Mouse (Mus musculus): ENCODE results near the gene Rrp9. TPM values are rescaled to one million over a fixed set of nuclear protein-coding genes. Genes with fewer than 3 reads are reported as not detected.

Rrp9 gene
- polyA plus RNA-seq, 1 experiment from 2014 or later: 41.3 TPM

- H3K9ac ChIP-seq (ENCODE audit: low read depth, low read length): no peak overlapping the region
- WGBS: 82% methylated on average over 6 of the region's 6 CpGs
- H3K9me3 ChIP-seq (ENCODE audit: control insufficient read depth, low read length): no peaks in the 10 kb centered on the region
- ATAC-seq (ENCODE audit: low FRiP score) (no peak), DNase-seq (ENCODE audit: low spot score) (no peak)
- H3K27me3 ChIP-seq (ENCODE audit: control insufficient read depth, insufficient read depth, low read length): no peaks in the 10 kb centered on the region
- H3K4me3 ChIP-seq (ENCODE audit: low read depth, low read length): no peak overlapping the region
- H3K4me1 ChIP-seq (replicated peaks; ENCODE audit: control insufficient read depth, insufficient read depth, low read length): no peaks in the 10 kb centered on the region
- no peak overlapping the region for H3K4me2 ChIP-seq (replicated peaks; ENCODE audit: low read depth, low read length)
- H3K27ac ChIP-seq (ENCODE audit: low read depth, low read length): no peak overlapping the region
- no peaks in the 10 kb centered on the region for H3K36me3 ChIP-seq (ENCODE audit: control insufficient read depth, insufficient read depth, low read length)
These were observed 28.5 kb downstream of the Rrp9 start for GRCm38 (mm10) chr9:106504246-106504645.

- no peak overlapping the region for H3K9ac ChIP-seq (ENCODE audit: low read depth, low read length)
- H3K9me3 ChIP-seq (ENCODE audit: control insufficient read depth, low read length): no peaks in the 10 kb centered on the region
- H3K27ac ChIP-seq (ENCODE audit: low read depth, low read length): no peak overlapping the region
- no peaks in the 10 kb centered on the region for H3K36me3 ChIP-seq (ENCODE audit: control insufficient read depth, insufficient read depth, low read length)
- ATAC-seq (ENCODE audit: low FRiP score): no peak
- DNase-seq (ENCODE audit: low spot score): no peak
- no peaks in the 10 kb centered on the region for H3K27me3 ChIP-seq (ENCODE audit: control insufficient read depth, insufficient read depth, low read length)
- H3K4me1 ChIP-seq (replicated peaks; ENCODE audit: control insufficient read depth, insufficient read depth, low read length): no peaks in the 10 kb centered on the region
- no peak overlapping the region for H3K4me2 ChIP-seq (replicated peaks; ENCODE audit: low read depth, low read length)
- WGBS: 96% methylated on average over 10 of the region's 10 CpGs
- H3K4me3 ChIP-seq (ENCODE audit: low read depth, low read length): no peak overlapping the region
These were observed 33.6 kb downstream of the Rrp9 start for GRCm38 (mm10) chr9:106509356-106509755.

GRCm38 (mm10) chr9:106512729-106513450, 37.1 kb downstream of the Rrp9 start:
- H3K36me3 ChIP-seq (ENCODE audit: control insufficient read depth, insufficient read depth, low read length): no peaks in the 10 kb centered on the region
- no peak for ATAC-seq (ENCODE audit: low FRiP score)
- WGBS: 75% methylated on average over 13 of the region's 13 CpGs

GRCm38 (mm10) chr9:106513566-106513965, 37.8 kb downstream of the Rrp9 start:
- Histone ChIP-seq H3K4me1 (replicated peaks; ENCODE audit: control insufficient read depth, insufficient read depth, low read length) (no peaks in the 10 kb centered on the region), H3K27ac (ENCODE audit: low read depth, low read length) (no peak overlapping the region), H3K9me3 (ENCODE audit: control insufficient read depth, low read length) (no peaks in the 10 kb centered on the region), H3K4me2 (replicated peaks; ENCODE audit: low read depth, low read length) (no peak overlapping the region), H3K4me3 (ENCODE audit: low read depth, low read length) (no peak overlapping the region), H3K27me3 (ENCODE audit: control insufficient read depth, insufficient read depth, low read length) (no peaks in the 10 kb centered on the region), H3K36me3 (ENCODE audit: control insufficient read depth, insufficient read depth, low read length) (no peaks in the 10 kb centered on the region), H3K9ac (ENCODE audit: low read depth, low read length) (no peak overlapping the region)
- no peak for ATAC-seq (ENCODE audit: low FRiP score)
- no peak for DNase-seq (ENCODE audit: low spot score)
- 79% methylated on average over 6 of the region's 6 CpGs for WGBS

More at GRCm38 (mm10) chr9:106512729-106513450, 37.1 kb downstream of the Rrp9 start:
- no peak overlapping the region for H3K4me3 ChIP-seq (ENCODE audit: low read depth, low read length)
- no peak overlapping the region for H3K4me2 ChIP-seq (replicated peaks; ENCODE audit: low read depth, low read length)
- no peak for DNase-seq (ENCODE audit: low spot score)
- no peaks in the 10 kb centered on the region for H3K27me3 ChIP-seq (ENCODE audit: control insufficient read depth, insufficient read depth, low read length)
- H3K9me3 ChIP-seq (ENCODE audit: control insufficient read depth, low read length): no peaks in the 10 kb centered on the region
- no peak overlapping the region for H3K9ac ChIP-seq (ENCODE audit: low read depth, low read length)
- H3K27ac ChIP-seq (ENCODE audit: low read depth, low read length): no peak overlapping the region
- no peaks in the 10 kb centered on the region for H3K4me1 ChIP-seq (replicated peaks; ENCODE audit: control insufficient read depth, insufficient read depth, low read length)

- Histone ChIP-seq H3K36me3 (ENCODE audit: control insufficient read depth, insufficient read depth, low read length) (no peaks in the 10 kb centered on the region), H3K9ac (ENCODE audit: low read depth, low read length) (no peak within 1 kb of the TSS), H3K9me3 (ENCODE audit: control insufficient read depth, low read length) (no peaks in the 10 kb centered on the region), H3K27me3 (ENCODE audit: control insufficient read depth, insufficient read depth, low read length) (no peaks in the 10 kb centered on the region), H3K4me3 (ENCODE audit: low read depth, low read length) (no peak within 1 kb of the TSS), H3K27ac (ENCODE audit: low read depth, low read length) (no peak within 1 kb of the TSS), H3K4me1 (replicated peaks; ENCODE audit: control insufficient read depth, insufficient read depth, low read length) (no peaks in the 10 kb centered on the region), H3K4me2 (replicated peaks; ENCODE audit: low read depth, low read length) (no peak within 1 kb of the TSS)
- no peak for ATAC-seq (ENCODE audit: low FRiP score)
- no peak for DNase-seq (ENCODE audit: low spot score)
- WGBS: 90% methylated on average over 4 of the region's 4 CpGs
These were observed 38.5 kb downstream of the Rrp9 start, which contains the start of gene Iqcf5 for GRCm38 (mm10) chr9:106514273-106514672. TSS of gene Iqcf5 (plus strand) at chr9:106514573.

- no peak for DNase-seq (ENCODE audit: low spot score)
- WGBS: 85% methylated on average over 2 of the region's 2 CpGs
- no peak overlapping the region for H3K27ac ChIP-seq (ENCODE audit: low read depth, low read length)
These were observed 43.7 kb downstream of the Rrp9 start for GRCm38 (mm10) chr9:106519433-106519832.

GRCm38 (mm10) chr9:106519909-106520308, 44.1 kb downstream of the Rrp9 start:
- H3K4me2 ChIP-seq (replicated peaks; ENCODE audit: low read depth, low read length): no peak overlapping the region
- no peak overlapping the region for H3K4me3 ChIP-seq (ENCODE audit: low read depth, low read length)
- no peak for ATAC-seq (ENCODE audit: low FRiP score)
- WGBS: 85% methylated on average over 8 of the region's 8 CpGs
- no peak overlapping the region for H3K9ac ChIP-seq (ENCODE audit: low read depth, low read length)
- H3K4me1 ChIP-seq (replicated peaks; ENCODE audit: control insufficient read depth, insufficient read depth, low read length): no peaks in the 10 kb centered on the region
- no peaks in the 10 kb centered on the region for H3K27me3 ChIP-seq (ENCODE audit: control insufficient read depth, insufficient read depth, low read length)
- no peaks in the 10 kb centered on the region for H3K9me3 ChIP-seq (ENCODE audit: control insufficient read depth, low read length)
- no peaks in the 10 kb centered on the region for H3K36me3 ChIP-seq (ENCODE audit: control insufficient read depth, insufficient read depth, low read length)
- H3K27ac ChIP-seq (ENCODE audit: low read depth, low read length): no peak overlapping the region
- no peak for DNase-seq (ENCODE audit: low spot score)

More at GRCm38 (mm10) chr9:106519433-106519832, 43.7 kb downstream of the Rrp9 start:
- no peak overlapping the region for H3K4me2 ChIP-seq (replicated peaks; ENCODE audit: low read depth, low read length)
- no peaks in the 10 kb centered on the region for H3K27me3 ChIP-seq (ENCODE audit: control insufficient read depth, insufficient read depth, low read length)
- H3K4me1 ChIP-seq (replicated peaks; ENCODE audit: control insufficient read depth, insufficient read depth, low read length): no peaks in the 10 kb centered on the region
- ATAC-seq (ENCODE audit: low FRiP score): no peak
- no peaks in the 10 kb centered on the region for H3K36me3 ChIP-seq (ENCODE audit: control insufficient read depth, insufficient read depth, low read length)
- H3K9ac ChIP-seq (ENCODE audit: low read depth, low read length): no peak overlapping the region
- no peaks in the 10 kb centered on the region for H3K9me3 ChIP-seq (ENCODE audit: control insufficient read depth, low read length)
- no peak overlapping the region for H3K4me3 ChIP-seq (ENCODE audit: low read depth, low read length)

GRCm38 (mm10) chr9:106531833-106532232, 56.1 kb downstream of the Rrp9 start:
- ATAC-seq (ENCODE audit: low FRiP score) (no peak), DNase-seq (ENCODE audit: low spot score) (peak; percentile 64)
- H3K4me1 ChIP-seq (replicated peaks; ENCODE audit: control insufficient read depth, insufficient read depth, low read length): no peaks in the 10 kb centered on the region
- 36% methylated on average over 3 of the region's 3 CpGs for WGBS
- H3K4me3 ChIP-seq (ENCODE audit: low read depth, low read length): no peak overlapping the region
- H3K27me3 ChIP-seq (ENCODE audit: control insufficient read depth, insufficient read depth, low read length): no peaks in the 10 kb centered on the region
- H3K36me3 ChIP-seq (ENCODE audit: control insufficient read depth, insufficient read depth, low read length): no peaks in the 10 kb centered on the region
- H3K4me2 ChIP-seq (replicated peaks; ENCODE audit: low read depth, low read length): no peak overlapping the region
- no peak overlapping the region for H3K27ac ChIP-seq (ENCODE audit: low read depth, low read length)
- no peaks in the 10 kb centered on the region for H3K9me3 ChIP-seq (ENCODE audit: control insufficient read depth, low read length)
- no peak overlapping the region for H3K9ac ChIP-seq (ENCODE audit: low read depth, low read length)

- no peak overlapping the region for H3K4me3 ChIP-seq (ENCODE audit: low read depth, low read length)
- H3K9me3 ChIP-seq (ENCODE audit: control insufficient read depth, low read length): no peaks in the 10 kb centered on the region
- WGBS: 91% methylated on average over 7 of the region's 7 CpGs
- H3K27me3 ChIP-seq (ENCODE audit: control insufficient read depth, insufficient read depth, low read length): no peaks in the 10 kb centered on the region
- no peak overlapping the region for H3K4me2 ChIP-seq (replicated peaks; ENCODE audit: low read depth, low read length)
- ATAC-seq (ENCODE audit: low FRiP score): no peak
- no peak overlapping the region for H3K27ac ChIP-seq (ENCODE audit: low read depth, low read length)
- no peaks in the 10 kb centered on the region for H3K4me1 ChIP-seq (replicated peaks; ENCODE audit: control insufficient read depth, insufficient read depth, low read length)
- no peak for DNase-seq (ENCODE audit: low spot score)
- H3K9ac ChIP-seq (ENCODE audit: low read depth, low read length): no peak overlapping the region
- no peaks in the 10 kb centered on the region for H3K36me3 ChIP-seq (ENCODE audit: control insufficient read depth, insufficient read depth, low read length)
These were observed 58.5 kb downstream of the Rrp9 start for GRCm38 (mm10) chr9:106534296-106534695.
